Mouse (Mus musculus) myocyte (in vitro differentiated cells): Measurements from ENCODE around the gene Naa30.

Source experiments
- CEBPB ChIP-seq: IDR thresholded peaks from 2 replicates; pipeline ENCODE4 v1.6.1; 2011; ENCODE audit warnings: mild to moderate bottlenecking, moderate library complexity; ENCODE audit not compliant: poor library complexity, insufficient read depth, severe bottlenecking
- E2F4 ChIP-seq: IDR thresholded peaks from one replicate; pipeline ENCODE4 v1.6.1; 2011; ENCODE audit warnings: mild to moderate bottlenecking, control low read depth, moderate library complexity; ENCODE audit not compliant: insufficient read depth
- MAX ChIP-seq: IDR thresholded peaks from one replicate; pipeline ENCODE4 v1.6.1; 2011; ENCODE audit warnings: low read depth, mild to moderate bottlenecking, control low read depth
- MYOD1 ChIP-seq, 3 experiments: IDR thresholded peaks; one replicate each; pipeline ENCODE4 v1.6.1; 2011; ENCODE audit warnings: control low read depth in 2 of 3, low read depth in 2 of 3, mild to moderate bottlenecking in 2 of 3, moderate library complexity in 1 of 3; ENCODE audit not compliant: insufficient read length in 2 of 3, control insufficient read depth in 1 of 3
- MYOG ChIP-seq, 3 experiments: IDR thresholded peaks; one replicate each; pipeline ENCODE4 v1.6.1; 2011; ENCODE audit warnings: control low read depth in 2 of 3, low read depth in 2 of 3, mild to moderate bottlenecking in 2 of 3; ENCODE audit not compliant: insufficient read length in 2 of 3, control insufficient read depth in 1 of 3, insufficient read depth in 1 of 3
- POLR2A ChIP-seq: IDR thresholded peaks from one replicate; pipeline ENCODE4 v1.6.1; 2011; ENCODE audit warnings: low read depth, mild to moderate bottlenecking, control low read depth, moderate library complexity; ENCODE audit not compliant: insufficient read length
- POLR2AphosphoS2 ChIP-seq: IDR thresholded peaks from one replicate; pipeline ENCODE4 v1.6.1; 2011; ENCODE audit warnings: low read depth, control low read depth; ENCODE audit not compliant: insufficient read length
- REST ChIP-seq: IDR thresholded peaks from one replicate; pipeline ENCODE4 v1.6.1; 2011; ENCODE audit warnings: mild to moderate bottlenecking, control low read depth, moderate library complexity; ENCODE audit not compliant: insufficient read depth, insufficient read length
- SRF ChIP-seq: IDR thresholded peaks from one replicate; pipeline ENCODE4 v1.6.1; 2011; ENCODE audit warnings: low read depth; ENCODE audit not compliant: control insufficient read depth, insufficient read length
- TCF12 ChIP-seq: IDR thresholded peaks from one replicate; pipeline ENCODE4 v1.6.1; 2011; ENCODE audit warnings: mild to moderate bottlenecking, control low read depth; ENCODE audit not compliant: poor library complexity, insufficient read depth, severe bottlenecking
- USF1 ChIP-seq: IDR thresholded peaks from one replicate; pipeline ENCODE4 v1.6.1; 2011; ENCODE audit warnings: low read depth, mild to moderate bottlenecking, control low read depth, moderate library complexity

- TF ChIP-seq POLR2AphosphoS2 (peak; percentile 82), MYOD1 (IDR thresholded peaks at IDR 0.05; ENCODE audit: control insufficient read depth in 1 of 3, insufficient read length in 2 of 3, low read depth in 2 of 3) (no peak), POLR2A (peak; percentile 92), TCF12 (no peak), CEBPB (no peak), USF1 (no peak), MAX (no peak), SRF (no peak), REST (no peak), MYOG (IDR thresholded peaks at IDR 0.05; ENCODE audit: control insufficient read depth in 1 of 3, insufficient read depth in 1 of 3, insufficient read length in 2 of 3, low read depth in 2 of 3) (peak in 1 of 3 experiments; percentile 18), E2F4 (no peak)
These were observed at the start of gene Naa30 for GRCm38 (mm10) chr14:49171867-49172581.
